Mouse (Mus musculus): ENCODE measurements at regions not wholly inside any gene's neighbourhood (a gene's known extent, or its start where the extent isn't known, plus 50 kb on each side); places are given as distances from the start of the nearest gene placed in this dataset.

DNA sequence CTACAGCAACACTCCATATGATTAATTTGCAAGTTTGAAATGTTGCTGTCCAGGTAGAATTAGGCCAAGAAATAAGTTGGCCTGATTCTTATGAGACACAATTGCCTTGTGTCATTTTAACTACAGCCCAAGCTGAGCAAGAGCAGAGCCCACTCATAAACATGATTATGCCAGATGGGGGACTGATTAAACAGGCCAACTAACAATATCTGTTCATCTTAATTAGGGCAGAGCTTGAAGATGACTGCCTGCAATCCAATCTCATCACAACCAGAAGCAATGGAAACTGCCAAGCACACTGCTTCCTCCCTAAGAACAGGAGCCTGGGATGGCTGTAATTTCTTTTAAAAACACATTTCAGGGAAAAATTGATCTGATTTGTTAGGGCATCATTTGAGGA, 333.1 kb downstream of the Sv2b start:
- no peaks in the 10 kb centered on the region for H3K4me1 ChIP-seq (ENCODE audit: control insufficient read depth, insufficient read depth)
- DNase-seq (ENCODE audit: low spot score) (no peak), ATAC-seq (ENCODE audit: insufficient read depth, low read depth) (no peak)
- no peak overlapping the region for H3K27ac ChIP-seq (ENCODE audit: low read depth)
- H3K4me3 ChIP-seq (ENCODE audit: low read depth, low read length): no peak overlapping the region
- TF ChIP-seq CTCF (IDR thresholded peaks at IDR 0.05; ENCODE audit: low read depth) (no peak), EP300 (IDR thresholded peaks at IDR 0.05; ENCODE audit: low read depth) (no peak)
- no peaks in the 10 kb centered on the region for H3K36me3 ChIP-seq (replicated peaks; ENCODE audit: control insufficient read depth, insufficient read depth, low read length)
- H3K4me2 ChIP-seq (ENCODE audit: low read depth, low read length): no peak overlapping the region
- no peaks in the 10 kb centered on the region for H3K9me3 ChIP-seq (replicated peaks; ENCODE audit: control insufficient read depth, low read length)
- H3K9ac ChIP-seq (replicated peaks; ENCODE audit: low read depth, low read length): no peak overlapping the region
- H3K27me3 ChIP-seq (ENCODE audit: control insufficient read depth, insufficient read depth, low read length): no peaks in the 10 kb centered on the region

DNA sequence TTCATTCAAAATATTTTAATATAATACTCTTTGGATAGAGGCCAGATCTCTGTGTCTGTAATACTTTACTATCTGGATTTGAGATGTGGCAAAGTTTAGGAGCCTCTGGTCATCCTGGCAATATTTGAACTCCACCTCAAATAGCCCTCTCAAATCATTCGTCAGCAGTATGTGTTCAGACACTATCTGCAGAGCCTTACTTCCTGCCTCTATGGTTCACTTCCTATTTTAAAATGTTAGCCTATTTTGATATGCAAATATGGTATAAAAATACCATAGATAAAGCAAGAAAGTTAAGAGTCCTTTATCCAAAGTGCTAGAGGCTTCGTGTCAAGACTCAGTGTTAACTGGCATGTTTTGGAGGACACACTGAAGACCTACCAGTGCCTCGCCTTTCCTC, 334.6 kb downstream of the Sv2b start:
- H3K27me3 ChIP-seq (ENCODE audit: control insufficient read depth, insufficient read depth, low read length): no peaks in the 10 kb centered on the region
- no peak overlapping the region for H3K27ac ChIP-seq (ENCODE audit: low read depth)
- ATAC-seq (ENCODE audit: insufficient read depth, low read depth) (no peak), DNase-seq (ENCODE audit: low spot score) (no peak)
- H3K4me3 ChIP-seq (ENCODE audit: low read depth, low read length): no peak overlapping the region
- H3K36me3 ChIP-seq (replicated peaks; ENCODE audit: control insufficient read depth, insufficient read depth, low read length): no peaks in the 10 kb centered on the region
- 41% methylated on average over 3 of the region's 3 CpGs for WGBS
- H3K9me3 ChIP-seq (replicated peaks; ENCODE audit: control insufficient read depth, low read length): no peaks in the 10 kb centered on the region
- H3K4me2 ChIP-seq (ENCODE audit: low read depth, low read length): no peak overlapping the region
- no peaks in the 10 kb centered on the region for H3K4me1 ChIP-seq (ENCODE audit: control insufficient read depth, insufficient read depth)
- TF ChIP-seq EP300 (IDR thresholded peaks at IDR 0.05; ENCODE audit: low read depth) (no peak), CTCF (IDR thresholded peaks at IDR 0.05; ENCODE audit: low read depth) (no peak)
- no peak overlapping the region for H3K9ac ChIP-seq (replicated peaks; ENCODE audit: low read depth, low read length)

DNA sequence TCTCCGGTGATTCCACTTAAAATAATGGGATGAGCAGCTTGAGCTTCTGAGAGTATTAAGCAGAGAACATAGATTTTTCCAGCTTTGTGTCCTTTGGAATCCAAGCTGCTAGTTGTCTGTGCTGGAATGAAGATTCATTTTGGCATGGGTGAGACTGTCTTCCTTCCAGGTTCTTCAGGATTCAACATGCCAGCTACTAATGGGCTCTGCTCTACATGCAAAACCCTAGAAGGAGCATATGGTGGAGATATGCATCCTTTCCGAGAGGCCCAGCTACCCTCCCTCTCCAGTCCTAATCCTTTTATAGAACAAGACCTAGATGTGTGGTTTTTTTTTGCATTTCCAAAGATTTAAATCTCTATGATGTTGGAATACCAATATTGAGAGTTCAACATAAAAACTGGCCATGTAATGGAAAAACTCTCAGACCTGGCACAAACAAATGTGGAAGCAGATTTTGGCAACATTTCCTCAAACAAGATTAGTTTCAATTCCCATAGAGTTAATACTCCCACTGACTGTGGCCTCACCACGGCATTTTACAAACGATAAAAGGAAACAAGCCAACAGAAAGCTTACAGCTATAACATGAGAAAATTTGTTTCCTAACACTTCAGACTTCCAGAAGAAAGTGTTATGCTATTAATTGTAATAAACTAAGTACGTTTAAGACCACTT, 364.5 kb downstream of the Sv2b start:
- H3K4me3 ChIP-seq (ENCODE audit: low read depth, low read length): no peak overlapping the region
- DNase-seq (ENCODE audit: low spot score) (no peak), ATAC-seq (ENCODE audit: insufficient read depth, low read depth) (no peak)
- TF ChIP-seq CTCF (IDR thresholded peaks at IDR 0.05; ENCODE audit: low read depth) (no peak), EP300 (IDR thresholded peaks at IDR 0.05; ENCODE audit: low read depth) (no peak)
- H3K27me3 ChIP-seq (ENCODE audit: control insufficient read depth, insufficient read depth, low read length): no peaks in the 10 kb centered on the region
- no peak overlapping the region for H3K27ac ChIP-seq (ENCODE audit: low read depth)
- 57% methylated on average over 5 of the region's 5 CpGs for WGBS
- H3K9me3 ChIP-seq (replicated peaks; ENCODE audit: control insufficient read depth, low read length): no peaks in the 10 kb centered on the region
- H3K9ac ChIP-seq (replicated peaks; ENCODE audit: low read depth, low read length): no peak overlapping the region
- H3K4me2 ChIP-seq (ENCODE audit: low read depth, low read length): no peak overlapping the region
- no peaks in the 10 kb centered on the region for H3K4me1 ChIP-seq (ENCODE audit: control insufficient read depth, insufficient read depth)
- H3K36me3 ChIP-seq (replicated peaks; ENCODE audit: control insufficient read depth, insufficient read depth, low read length): no peaks in the 10 kb centered on the region

DNA sequence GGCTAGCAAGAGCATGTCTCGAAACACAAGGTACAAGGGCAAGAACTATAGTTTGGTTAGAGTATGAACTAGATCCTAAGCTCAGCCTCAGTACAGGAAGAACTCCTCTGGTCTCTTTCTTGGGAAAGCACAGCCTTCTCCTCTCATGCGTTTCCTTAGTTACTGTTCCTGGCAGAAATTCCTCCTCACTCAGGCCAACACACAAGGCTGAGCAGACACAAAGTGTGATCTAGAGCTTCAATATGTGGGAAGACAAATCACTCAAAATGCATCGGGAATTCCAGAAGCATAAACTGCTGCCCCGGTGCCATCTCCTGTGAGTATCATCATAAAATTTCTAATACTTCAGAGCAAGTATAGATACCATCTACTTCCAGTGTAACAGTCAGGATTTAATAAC, 366.1 kb downstream of the Sv2b start:
- Histone ChIP-seq H3K4me2 (ENCODE audit: low read depth, low read length) (no peak overlapping the region), H3K9me3 (replicated peaks; ENCODE audit: control insufficient read depth, low read length) (no peaks in the 10 kb centered on the region), H3K9ac (replicated peaks; ENCODE audit: low read depth, low read length) (no peak overlapping the region), H3K27me3 (ENCODE audit: control insufficient read depth, insufficient read depth, low read length) (no peaks in the 10 kb centered on the region), H3K27ac (ENCODE audit: low read depth) (no peak overlapping the region), H3K36me3 (replicated peaks; ENCODE audit: control insufficient read depth, insufficient read depth, low read length) (no peaks in the 10 kb centered on the region), H3K4me3 (ENCODE audit: low read depth, low read length) (no peak overlapping the region), H3K4me1 (ENCODE audit: control insufficient read depth, insufficient read depth) (no peaks in the 10 kb centered on the region)
- DNase-seq (ENCODE audit: low spot score) (no peak), ATAC-seq (ENCODE audit: insufficient read depth, low read depth) (no peak)
- TF ChIP-seq EP300 (IDR thresholded peaks at IDR 0.05; ENCODE audit: low read depth): no peak
- no peak for TF ChIP-seq CTCF (IDR thresholded peaks at IDR 0.05; ENCODE audit: low read depth)
- 61% methylated on average over 4 of the region's 4 CpGs for WGBS

DNA sequence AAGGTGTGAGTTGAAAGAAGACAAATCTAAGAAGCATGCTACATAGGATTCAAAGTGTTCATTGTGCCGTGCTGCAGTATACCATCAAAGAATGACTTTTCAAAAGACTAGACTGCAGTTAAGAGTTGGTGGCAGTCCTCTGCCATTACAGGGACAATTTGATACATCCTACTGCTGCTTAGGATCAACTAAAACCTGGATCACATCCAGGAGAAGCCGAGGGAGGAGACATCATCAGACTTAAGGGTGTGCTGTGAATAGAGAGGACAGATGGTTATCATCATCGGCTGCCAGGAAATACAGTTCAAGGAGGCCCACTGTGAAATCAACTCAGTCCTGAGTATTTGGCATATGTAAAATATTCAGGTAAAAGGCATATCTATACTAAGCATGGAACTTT, 366.9 kb downstream of the Sv2b start:
- TF ChIP-seq CTCF (IDR thresholded peaks at IDR 0.05; ENCODE audit: low read depth): no peak
- no peak for TF ChIP-seq EP300 (IDR thresholded peaks at IDR 0.05; ENCODE audit: low read depth)
- Histone ChIP-seq H3K36me3 (replicated peaks; ENCODE audit: control insufficient read depth, insufficient read depth, low read length) (no peaks in the 10 kb centered on the region), H3K9ac (replicated peaks; ENCODE audit: low read depth, low read length) (no peak overlapping the region), H3K4me1 (ENCODE audit: control insufficient read depth, insufficient read depth) (no peaks in the 10 kb centered on the region), H3K9me3 (replicated peaks; ENCODE audit: control insufficient read depth, low read length) (no peaks in the 10 kb centered on the region), H3K4me3 (ENCODE audit: low read depth, low read length) (no peak overlapping the region), H3K27me3 (ENCODE audit: control insufficient read depth, insufficient read depth, low read length) (no peaks in the 10 kb centered on the region), H3K27ac (ENCODE audit: low read depth) (no peak overlapping the region), H3K4me2 (ENCODE audit: low read depth, low read length) (no peak overlapping the region)
- DNase-seq (ENCODE audit: low spot score): no peak
- 48% methylated on average over 3 of the region's 3 CpGs for WGBS
- no peak for ATAC-seq (ENCODE audit: insufficient read depth, low read depth)

DNA sequence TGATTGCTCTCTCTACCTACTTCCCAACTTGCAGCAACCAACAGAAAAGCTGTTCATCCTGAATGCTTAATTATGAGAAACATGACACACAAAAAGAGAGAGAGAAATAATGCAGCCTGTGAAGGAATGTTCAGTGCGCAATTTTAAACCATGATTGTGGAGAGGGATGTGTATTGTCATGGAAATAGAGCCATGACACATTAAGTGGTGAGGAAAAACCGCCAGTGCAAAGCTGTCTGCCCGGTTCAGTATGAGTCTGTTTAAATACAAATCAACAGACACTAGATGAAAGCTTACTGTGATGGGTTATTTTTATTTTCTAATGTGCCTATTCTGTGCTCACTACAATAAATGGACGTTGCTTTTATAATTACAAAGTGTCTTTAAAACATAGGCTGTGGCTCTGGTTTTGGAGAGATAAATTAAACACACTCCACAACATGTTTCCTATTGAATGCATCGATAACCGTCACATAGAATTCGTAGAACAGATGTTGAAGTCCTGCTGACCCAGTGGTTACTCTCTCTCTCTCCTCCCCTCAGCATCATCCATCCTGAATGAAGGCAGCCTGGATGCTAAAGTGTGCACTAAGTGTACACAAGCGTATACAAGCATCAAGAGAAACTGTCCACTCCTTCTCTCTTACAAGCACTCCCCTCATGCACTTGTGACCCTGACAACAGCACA, 374.7 kb upstream of the Slco3a1 start:
- no peaks in the 10 kb centered on the region for H3K27me3 ChIP-seq (ENCODE audit: control insufficient read depth, insufficient read depth, low read length)
- no peak for ATAC-seq (ENCODE audit: insufficient read depth, low read depth)
- no peak for TF ChIP-seq CTCF (IDR thresholded peaks at IDR 0.05; ENCODE audit: low read depth)
- TF ChIP-seq EP300 (IDR thresholded peaks at IDR 0.05; ENCODE audit: low read depth): no peak
- WGBS: 56% methylated on average over 8 of the region's 8 CpGs
- no peak overlapping the region for H3K4me2 ChIP-seq (ENCODE audit: low read depth, low read length)
- H3K9ac ChIP-seq (replicated peaks; ENCODE audit: low read depth, low read length): no peak overlapping the region
- no peak overlapping the region for H3K27ac ChIP-seq (ENCODE audit: low read depth)
- no peak overlapping the region for H3K4me3 ChIP-seq (ENCODE audit: low read depth, low read length)
- H3K36me3 ChIP-seq (replicated peaks; ENCODE audit: control insufficient read depth, insufficient read depth, low read length): no peaks in the 10 kb centered on the region
- H3K4me1 ChIP-seq (ENCODE audit: control insufficient read depth, insufficient read depth): no peaks in the 10 kb centered on the region
- H3K9me3 ChIP-seq (replicated peaks; ENCODE audit: control insufficient read depth, low read length): no peaks in the 10 kb centered on the region
- no peak for DNase-seq (ENCODE audit: low spot score)
